8 mouse cellular contexts compared by ENCODE assay signal in genomic region chr5:106925488-106926368, GRCm38 (mm10). TPM values are rescaled to one million over a fixed set of nuclear protein-coding genes. Genes with fewer than 3 reads are reported as not detected.
A peak's percentile ranks its signal among the peaks of the same experiment; 100 is the strongest.
DNase-seq lines count a peak whose midpoint lies in the region; ATAC-seq and TF ChIP-seq lines count a peak whose summit lies in the region.

Gene Hfm1 (minus strand): TSS chr5:106926321.

- H3K4me2 ChIP-seq in forebrain, embryonic 13.5 days = peak within 1 kb of the TSS; percentile 65
- H3K4me2 ChIP-seq in hindbrain, embryonic 11.5 days (replicated peaks; ENCODE audit: low read depth, low read length) = peak within 1 kb of the TSS; percentile 71
- H3K4me2 ChIP-seq in lung, postnatal 0 days (replicated peaks; ENCODE audit: low read depth, low read length) = peak within 1 kb of the TSS; percentile 87

- no peaks in the 10 kb centered on the region for H3K4me1 ChIP-seq in ES-E14 (ENCODE audit: control insufficient read depth in 2 of 2, insufficient read depth in 2 of 2, low read length in 2 of 2, poor library complexity in 1 of 2)
- H3K4me1 ChIP-seq in forebrain, embryonic 13.5 days = no peaks in the 10 kb centered on the region
- no peaks in the 10 kb centered on the region for H3K4me1 ChIP-seq in hindbrain, embryonic 11.5 days (replicated peaks; ENCODE audit: control insufficient read depth, insufficient read depth, low read length)
- H3K4me1 ChIP-seq in lung, postnatal 0 days (ENCODE audit: insufficient read depth, low read depth, low read length) = peaks cover 4% of the 10 kb centered on the region; the same call in 1 of the 2 replicates

- under 1% methylated on average over 49 of the region's 76 CpGs for WGBS in forebrain, embryonic 13.5 days
- WGBS in hindbrain, embryonic 11.5 days = 1% methylated on average over 46 of the region's 76 CpGs
- 2% methylated on average over 33 of the region's 76 CpGs for WGBS in lung, postnatal 0 days

- no peaks in the 10 kb centered on the region for H3K27me3 ChIP-seq in forebrain, embryonic 13.5 days
- H3K27me3 ChIP-seq in hindbrain, embryonic 11.5 days (ENCODE audit: control insufficient read depth, insufficient read depth, low read length) = no peaks in the 10 kb centered on the region
- H3K27me3 ChIP-seq in lung, postnatal 0 days (replicated peaks; ENCODE audit: insufficient read depth, low read length) = no peaks in the 10 kb centered on the region

- peak; percentile 41 for DNase-seq in ES-E14 (ENCODE audit: low read depth, low spot score)
- DNase-seq in cerebellum, adult 11 months = peak; percentile 74
- peak; percentile 88 for DNase-seq in hindbrain, embryonic 11.5 days (ENCODE audit: low spot score)
- peak; percentile 56 to 71 for DNase-seq in layer of hippocampus, postnatal 25 days (ENCODE audit: extremely low spot score in 1 of 2, low spot score in 1 of 2)
- peak; percentile 64 for DNase-seq in lung, postnatal 0 days (ENCODE audit: low spot score)
- peak; percentile 88 for DNase-seq in retina, postnatal 1 day
- DNase-seq in thymus, postnatal 4 days = peak; percentile 76

- ATAC-seq in forebrain, embryonic 13.5 days = peak; percentile 98
- peak; percentile 96 for ATAC-seq in hindbrain, embryonic 11.5 days (ENCODE audit: low FRiP score)
- peak; percentile 77 for ATAC-seq in lung, postnatal 0 days

- H3K27ac ChIP-seq in ES-E14 (ENCODE audit: insufficient read depth, low read depth, low read length, poor library complexity, severe bottlenecking) = no peak within 1 kb of the TSS
- peak within 1 kb of the TSS; percentile 83 for H3K27ac ChIP-seq in forebrain, embryonic 13.5 days
- H3K27ac ChIP-seq in hindbrain, embryonic 11.5 days (ENCODE audit: low read depth, low read length) = peak within 1 kb of the TSS; percentile 78
- no peak within 1 kb of the TSS for H3K27ac ChIP-seq in lung, postnatal 0 days (ENCODE audit: low read length)

- peak within 1 kb of the TSS; percentile 77 for H3K9ac ChIP-seq in ES-E14 (ENCODE audit: insufficient read depth, low read depth, low read length, poor library complexity, severe bottlenecking)
- peak within 1 kb of the TSS; percentile 76 for H3K9ac ChIP-seq in forebrain, embryonic 13.5 days
- H3K9ac ChIP-seq in hindbrain, embryonic 11.5 days (ENCODE audit: low read depth, low read length) = peak within 1 kb of the TSS; percentile 85
- peak within 1 kb of the TSS; percentile 23; the same call in 1 of the 2 replicates for H3K9ac ChIP-seq in lung, postnatal 0 days (replicated peaks; ENCODE audit: low read depth)

- H3K9me3 ChIP-seq in ES-E14 (ENCODE audit: control insufficient read depth, insufficient read depth, low read depth, low read length) = no peaks in the 10 kb centered on the region
- H3K9me3 ChIP-seq in forebrain, embryonic 13.5 days (replicated peaks) = no peaks in the 10 kb centered on the region
- H3K9me3 ChIP-seq in hindbrain, embryonic 11.5 days (ENCODE audit: control insufficient read depth, low read length) = no peaks in the 10 kb centered on the region
- no peaks in the 10 kb centered on the region for H3K9me3 ChIP-seq in lung, postnatal 0 days (ENCODE audit: low read length)

- TF ChIP-seq EP300 in lung, postnatal 0 days (IDR thresholded peaks at IDR 0.05) = no peak

- no peaks in the 10 kb centered on the region for H3K36me3 ChIP-seq in ES-E14 (ENCODE audit: control insufficient read depth, insufficient read depth, low read length, poor library complexity, severe bottlenecking)
- 0 out of 2 replicates have a peak, but pooled peaks cover 2% of the 10 kb centered on the region for H3K36me3 ChIP-seq in forebrain, embryonic 13.5 days (ENCODE audit: poor library complexity, severe bottlenecking)
- no peaks in the 10 kb centered on the region for H3K36me3 ChIP-seq in hindbrain, embryonic 11.5 days (ENCODE audit: control insufficient read depth, insufficient read depth, low read length)
- H3K36me3 ChIP-seq in lung, postnatal 0 days (ENCODE audit: insufficient read depth, low read length) = no peaks in the 10 kb centered on the region

- TF ChIP-seq CTCF in lung, postnatal 0 days (IDR thresholded peaks at IDR 0.05) = no peak

- peak within 1 kb of the TSS; percentile 80 to 92 for H3K4me3 ChIP-seq in ES-E14 (ENCODE audit: insufficient read depth in 1 of 2, low read depth in 1 of 2, low read length in 2 of 2, poor library complexity in 1 of 2, severe bottlenecking in 1 of 2)
- H3K4me3 ChIP-seq in forebrain, embryonic 13.5 days = peak within 1 kb of the TSS; percentile 59
- peak within 1 kb of the TSS; percentile 68 for H3K4me3 ChIP-seq in hindbrain, embryonic 11.5 days (ENCODE audit: low read depth, low read length)
- H3K4me3 ChIP-seq in lung, postnatal 0 days (ENCODE audit: low read depth, low read length) = peak within 1 kb of the TSS; percentile 41

- in situ Hi-C loops in ES-E14 (cut with MboI; ENCODE audit: low sequenced_read_pairs in 2 of 2, unreplicated experiment in 2 of 2) = no loop called here

TF ChIP-seq in ES-E14, 5 proteins besides CTCF, POLR2A, EP300 and RAD21:
- no peak for TF ChIP-seq ZNF384 (IDR thresholded peaks at IDR 0.05; ENCODE audit: low read depth, low read length)
- TF ChIP-seq HCFC1 (IDR thresholded peaks at IDR 0.05; ENCODE audit: borderline replicate concordance, insufficient read depth, low read length) = peak; percentile 31; the same call in 1 of the 2 replicates
- no peak for TF ChIP-seq CHD2 (IDR thresholded peaks at IDR 0.05; ENCODE audit: low read depth, low read length)
- no peak for TF ChIP-seq ZC3H11A (IDR thresholded peaks at IDR 0.05; ENCODE audit: borderline replicate concordance, low read depth, low read length)
- no peak for TF ChIP-seq MAFK (IDR thresholded peaks at IDR 0.05; ENCODE audit: insufficient read depth, low read depth, low read length)

RNA-seq across cellular contexts. Expression of gene Hfm1, which starts in this region (rescaled TPM):
- 0.58 and 1.2 TPM in 2 replicates for total RNA-seq in ES-E14 (2012; rRNA removed)
- polyA plus RNA-seq in forebrain, embryonic 13.5 days (2015; fragmentation: Nextera tagmentation; extraction: Ambion mirVana) = 5.5 and 6.0 TPM in 2 replicates
- 5.5 and 6.2 TPM in 2 replicates for polyA plus RNA-seq in hindbrain, embryonic 11.5 days (2014; fragmentation: Nextera tagmentation; extraction: Ambion mirVana)
- 1 to 10 TPM; 1.7 to 1.9 TPM for total RNA-seq in layer of hippocampus, postnatal 25 days (2021)
- 0.08 and 0.10 TPM in 2 replicates for polyA plus RNA-seq in lung, postnatal 0 days (2015; fragmentation: Nextera tagmentation; extraction: Ambion mirVana)

Comparison
In these comparisons a context has a peak if more than half of its experiments do, and no peak if none do; other contexts are left out.
1. Peak in DNase-seq, ATAC-seq, H3K4me3 ChIP-seq, H3K9ac ChIP-seq and H3K4me2 ChIP-seq in lung, postnatal 0 days; RNA of the gene not detected or under 1 TPM.
2. H3K27ac ChIP-seq: peak in forebrain, embryonic 13.5 days (single experiment) and hindbrain, embryonic 11.5 days (single experiment); none in ES-E14 (single experiment) and lung, postnatal 0 days (single experiment).
3. H3K9ac ChIP-seq: peak in every context shown above with its lines; median percentile 85 in hindbrain, embryonic 11.5 days; 77 in ES-E14; 76 in forebrain, embryonic 13.5 days; 23 in lung, postnatal 0 days.
4. Peak in every context shown above with its lines, with median percentiles within 50 percentile points of each other: DNase-seq, H3K4me3 ChIP-seq, ATAC-seq and H3K4me2 ChIP-seq.